Mouse (Mus musculus): Measurements from ENCODE around the gene Dpf1. TPM values are rescaled to one million over a fixed set of nuclear protein-coding genes. Genes with fewer than 3 reads are reported as not detected.

The Dpf1 gene
- polyA plus RNA-seq, 1 experiment from 2014 or later = 105 TPM

- WGBS = 38% methylated on average over 11 of the region's 11 CpGs
- Histone ChIP-seq H3K4me3 (no peak overlapping the region), H3K9me3 (no peaks in the 10 kb centered on the region), H3K4me1 (peaks cover 38% of the 10 kb centered on the region), H3K4me2 (replicated peaks) (peak overlapping the region; percentile 88), H3K9ac (no peak overlapping the region), H3K27ac (peak overlapping the region; percentile 47), H3K36me3 (no peaks in the 10 kb centered on the region), H3K27me3 (replicated peaks) (0 out of 2 replicates have a peak, but pooled peaks cover 5% of the 10 kb centered on the region)
- ATAC-seq (ENCODE audit: low FRiP score, low read depth) = no peak; the same call in 1 of the 2 replicates
These were observed 12.9 kb upstream of the Dpf1 start for GRCm38 (mm10) chr7:29290691-29291485.

- Histone ChIP-seq H3K27me3 (replicated peaks) (0 out of 2 replicates have a peak, but pooled peaks cover 5% of the 10 kb centered on the region), H3K27ac (peak overlapping the region; percentile 51; the same call in 1 of the 2 replicates), H3K4me3 (no peak overlapping the region), H3K36me3 (no peaks in the 10 kb centered on the region), H3K9me3 (no peaks in the 10 kb centered on the region), H3K9ac (0 out of 2 replicates have a peak overlapping the region, but pooled peaks have one; percentile 27), H3K4me2 (replicated peaks) (peak overlapping the region; percentile 88), H3K4me1 (peaks cover 38% of the 10 kb centered on the region)
- WGBS = 13% methylated on average over 7 of the region's 7 CpGs
- peak; percentile 38 for ATAC-seq (ENCODE audit: low FRiP score, low read depth)
These were observed 11.9 kb upstream of the Dpf1 start for GRCm38 (mm10) chr7:29291616-29292457.

DNA sequence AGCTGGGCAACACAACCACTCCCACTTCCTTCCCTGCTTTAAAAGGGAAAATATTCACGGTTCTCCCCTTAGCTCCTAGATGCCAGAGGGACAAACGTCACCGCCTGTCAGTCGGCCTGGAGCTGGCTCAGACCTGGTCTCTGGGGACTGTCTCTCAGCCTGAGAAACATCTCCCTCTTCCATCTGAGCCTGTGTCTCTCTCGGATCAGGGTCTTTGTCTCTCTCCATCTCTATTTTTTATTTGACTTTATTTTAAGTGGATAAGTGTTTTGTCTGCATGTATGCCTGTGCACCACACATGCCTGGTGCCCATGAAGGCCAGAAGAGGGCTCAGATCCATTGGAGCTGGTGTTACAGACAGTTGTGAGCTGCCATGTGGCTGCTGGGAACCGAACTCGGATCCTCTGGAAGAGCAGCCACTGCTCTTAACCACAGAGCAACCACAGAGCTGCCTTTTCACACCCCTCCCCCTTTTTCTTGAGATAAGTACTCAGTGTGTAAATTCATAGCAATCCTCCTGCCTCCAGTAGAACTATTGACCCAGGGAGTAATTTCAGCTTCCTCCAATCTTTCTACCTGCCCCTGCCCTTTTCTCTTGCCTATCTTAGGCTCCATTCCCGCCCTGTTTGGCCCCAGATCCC lies 11.2 kb upstream of the Dpf1 start:
- Histone ChIP-seq H3K4me3 (no peak overlapping the region), H3K9me3 (no peaks in the 10 kb centered on the region), H3K27ac (peak overlapping the region; percentile 51), H3K27me3 (replicated peaks) (0 out of 2 replicates have a peak, but pooled peaks cover 3% of the 10 kb centered on the region), H3K9ac (no peak overlapping the region), H3K4me2 (replicated peaks) (peak overlapping the region; percentile 88), H3K36me3 (no peaks in the 10 kb centered on the region), H3K4me1 (peaks cover 38% of the 10 kb centered on the region)
- 20% methylated on average over 8 of the region's 8 CpGs for WGBS
- no peak; the same call in 1 of the 2 replicates for ATAC-seq (ENCODE audit: low FRiP score, low read depth)

DNA sequence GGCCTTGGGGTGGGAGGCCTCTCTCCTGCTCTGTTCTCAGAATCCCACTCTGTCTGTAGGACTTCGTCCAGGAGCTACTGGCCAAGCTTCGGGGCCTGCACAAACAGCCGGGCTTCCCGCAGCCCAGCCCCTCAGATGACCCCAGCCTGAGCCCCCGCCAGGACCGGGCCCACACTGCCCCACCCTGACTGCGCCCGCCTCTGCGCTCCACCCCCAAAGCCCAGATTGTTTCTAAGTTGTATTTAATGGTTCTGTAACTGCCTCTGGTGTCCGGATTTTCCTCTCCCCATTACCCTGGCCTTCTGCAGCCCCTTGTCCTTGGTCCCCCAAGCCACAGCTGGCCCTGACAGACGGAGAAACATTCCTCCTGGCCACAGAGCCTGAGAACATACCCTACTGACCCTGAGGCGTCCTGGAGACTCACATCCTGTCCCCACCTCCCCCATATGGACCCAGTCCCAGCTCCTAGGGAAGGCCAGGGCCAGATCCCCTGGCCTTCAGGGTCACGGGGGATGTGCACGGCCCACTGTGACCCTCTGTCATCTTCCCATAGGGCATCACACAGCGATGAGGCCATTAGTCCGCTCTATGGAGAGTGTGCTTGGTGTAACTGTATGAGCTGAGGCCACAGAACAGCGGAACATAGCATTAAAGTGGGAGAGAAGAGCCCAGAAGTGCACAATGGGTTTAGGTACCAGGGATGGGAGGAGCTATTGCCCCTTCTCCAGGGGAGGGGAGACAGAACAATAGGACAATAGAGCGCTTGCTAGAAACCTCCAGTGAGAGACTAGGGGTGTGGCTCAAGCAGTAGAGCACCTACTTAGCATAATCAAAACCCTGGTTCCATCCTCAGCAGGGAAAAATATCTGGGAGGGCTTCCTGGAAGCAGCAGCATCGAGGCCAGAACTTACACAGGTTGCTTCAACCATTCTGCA lies 10.4 kb upstream of the Dpf1 start:
- H3K36me3 ChIP-seq = no peaks in the 10 kb centered on the region
- H3K4me3 ChIP-seq = no peak overlapping the region
- H3K4me2 ChIP-seq (replicated peaks) = peak overlapping the region; percentile 27; the same call in 1 of the 2 replicates
- H3K27me3 ChIP-seq (replicated peaks) = 0 out of 2 replicates have a peak, but pooled peaks cover 3% of the 10 kb centered on the region
- peak overlapping the region; percentile 47; the same call in 1 of the 2 replicates for H3K27ac ChIP-seq
- H3K9me3 ChIP-seq = no peaks in the 10 kb centered on the region
- peak overlapping the region; percentile 44; the same call in 1 of the 2 replicates for H3K9ac ChIP-seq
- peaks cover 38% of the 10 kb centered on the region for H3K4me1 ChIP-seq
- 15% methylated on average over 19 of the region's 19 CpGs for WGBS
- no peak for ATAC-seq (ENCODE audit: low FRiP score, low read depth)

GRCm38 (mm10) chr7:29294111-29294761 lies 9.5 kb upstream of the Dpf1 start:
- Histone ChIP-seq H3K9ac (no peak overlapping the region), H3K4me2 (replicated peaks) (no peak overlapping the region), H3K36me3 (no peaks in the 10 kb centered on the region), H3K4me1 (peaks cover 37% of the 10 kb centered on the region), H3K9me3 (no peaks in the 10 kb centered on the region), H3K27ac (no peak overlapping the region; the same call in 1 of the 2 replicates), H3K27me3 (replicated peaks) (0 out of 2 replicates have a peak, but pooled peaks cover 3% of the 10 kb centered on the region), H3K4me3 (no peak overlapping the region)
- WGBS = 61% methylated on average over 13 of the region's 13 CpGs
- no peak for ATAC-seq (ENCODE audit: low FRiP score, low read depth)

- no peak overlapping the region for H3K9ac ChIP-seq
- 83% methylated on average over 24 of the region's 24 CpGs for WGBS
- no peaks in the 10 kb centered on the region for H3K27me3 ChIP-seq (replicated peaks)
- H3K4me1 ChIP-seq = peaks cover 25% of the 10 kb centered on the region
- H3K4me2 ChIP-seq (replicated peaks) = no peak overlapping the region
- H3K4me3 ChIP-seq = no peak overlapping the region
- no peak overlapping the region for H3K27ac ChIP-seq
- no peaks in the 10 kb centered on the region for H3K36me3 ChIP-seq
- H3K9me3 ChIP-seq = no peaks in the 10 kb centered on the region
- no peak for ATAC-seq (ENCODE audit: low FRiP score, low read depth)
These were observed 7.7 kb upstream of the Dpf1 start for GRCm38 (mm10) chr7:29295861-29296647.

- peaks cover 16% of the 10 kb centered on the region for H3K4me1 ChIP-seq
- WGBS = 13% methylated on average over 10 of the region's 10 CpGs
- H3K4me3 ChIP-seq = no peak overlapping the region
- no peaks in the 10 kb centered on the region for H3K27me3 ChIP-seq (replicated peaks)
- ATAC-seq (ENCODE audit: low FRiP score, low read depth) = no peak
- no peak overlapping the region for H3K9ac ChIP-seq
- no peaks in the 10 kb centered on the region for H3K9me3 ChIP-seq
- no peaks in the 10 kb centered on the region for H3K36me3 ChIP-seq
- H3K27ac ChIP-seq = no peak overlapping the region
- no peak overlapping the region; the same call in 1 of the 2 replicates for H3K4me2 ChIP-seq (replicated peaks)
These were observed 6.8 kb upstream of the Dpf1 start for GRCm38 (mm10) chr7:29296998-29297397.

DNA sequence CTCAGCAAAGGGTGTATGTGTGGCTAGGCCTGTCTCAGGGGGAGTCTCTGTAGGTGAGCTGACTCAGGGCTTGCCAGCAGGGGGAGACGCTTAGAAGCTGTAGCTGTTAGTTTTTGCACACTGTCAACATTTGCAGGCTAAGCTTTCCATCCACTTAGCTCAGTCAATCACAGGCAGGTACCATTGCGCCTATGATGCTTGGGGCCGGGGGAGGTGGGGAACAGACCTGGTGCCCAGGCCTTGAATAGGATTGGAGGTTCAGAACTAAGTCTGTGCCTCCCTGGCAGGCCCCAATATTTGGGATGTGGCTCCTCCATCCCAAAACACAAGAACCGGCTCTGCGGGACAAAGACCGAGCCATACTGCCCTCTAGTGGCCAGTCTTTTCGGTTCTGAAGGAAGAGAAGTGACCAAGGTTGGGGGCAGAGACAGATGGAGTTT lies 2.6 kb upstream of the Dpf1 start:
- WGBS = 2% methylated on average over 7 of the region's 7 CpGs
- no peak overlapping the region for H3K9ac ChIP-seq
- H3K4me3 ChIP-seq = no peak overlapping the region
- H3K36me3 ChIP-seq = no peaks in the 10 kb centered on the region
- peak overlapping the region; percentile 46; the same call in 1 of the 2 replicates for H3K27ac ChIP-seq
- peak overlapping the region; percentile 45 for H3K4me2 ChIP-seq (replicated peaks)
- no peaks in the 10 kb centered on the region for H3K9me3 ChIP-seq
- no peak for ATAC-seq (ENCODE audit: low FRiP score, low read depth)
- peaks cover 22% of the 10 kb centered on the region for H3K4me1 ChIP-seq
- no peaks in the 10 kb centered on the region for H3K27me3 ChIP-seq (replicated peaks)

DNA sequence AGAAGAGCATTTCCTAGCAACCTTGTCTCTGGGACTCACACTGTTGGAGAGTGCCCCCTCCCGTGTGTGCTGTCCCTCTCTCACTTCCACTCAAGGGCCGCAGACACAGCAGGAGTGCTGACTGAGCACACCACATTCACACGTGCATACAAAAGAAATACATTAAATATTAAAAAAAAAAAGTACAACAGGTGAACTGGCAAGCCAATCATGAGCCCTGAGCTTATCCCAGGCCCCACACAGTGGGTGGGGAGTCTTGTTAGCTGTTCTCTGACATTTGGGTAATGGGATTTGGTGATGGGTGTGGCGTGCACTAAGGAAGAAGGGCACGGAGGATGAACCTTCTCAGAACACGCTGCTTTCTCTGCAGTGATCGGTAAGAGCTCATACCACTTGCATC lies 1.1 kb upstream of the Dpf1 start:
- no peaks in the 10 kb centered on the region for H3K36me3 ChIP-seq
- H3K9me3 ChIP-seq = no peaks in the 10 kb centered on the region
- no peak overlapping the region for H3K27ac ChIP-seq
- ATAC-seq (ENCODE audit: low FRiP score, low read depth) = no peak
- H3K4me1 ChIP-seq = peaks cover 37% of the 10 kb centered on the region
- H3K9ac ChIP-seq = no peak overlapping the region
- H3K4me3 ChIP-seq = no peak overlapping the region
- WGBS = 79% methylated on average over 7 of the region's 7 CpGs
- no peaks in the 10 kb centered on the region for H3K27me3 ChIP-seq (replicated peaks)
- H3K4me2 ChIP-seq (replicated peaks) = no peak overlapping the region
